Mouse (Mus musculus) liver, embryonic 15.5 days (tissue): ENCODE data around the gene Rpl13a. TPM values are rescaled to one million over a fixed set of nuclear protein-coding genes. Genes with fewer than 3 reads are reported as not detected.

Experiments
- microRNA counts: library from miRNA; unstranded; fragments of <30 nt; microRNA quantifications from one replicate; lab custom pipeline; 2016
- microRNA-seq: library from miRNA; unstranded; fragments of <30 nt; microRNA quantifications from one replicate; pipeline ENCODE4, GENCODE M21; 2016
- polyA plus RNA-seq: library from polyadenylated mRNA; unstranded; fragments of >200 nt; fragmentation: Nextera tagmentation; extraction: Ambion mirVana; gene quantifications from 2 replicates; pipeline ENCODE4 v1.2.1, GENCODE M21; 2015

The Rpl13a gene
- polyA plus RNA-seq, 1 experiment from 2014 or later = 633 TPM

MicroRNAs within 50 kb of the gene (microRNA counts, 519-probe panel; counts per million panel counts)
- microRNA mmu-miR-150 (lab: Ali Mortazavi, UCI) = 2,730 counts per million, percentile 53 among the panel's probes with 10 or more counts

Small RNA genes within 50 kb of the gene (microRNA-seq; reads per million reads assigned to microRNA genes)
- gene Mir150 (27.1 reads per million, percentile 40 among the genes with 10 or more reads in this experiment), gene Mir5121 (56.3 reads per million, percentile 47 among the genes with 10 or more reads in this experiment), gene Mir7055 (not detected)

Other genes starting within 250 kb of the Rpl13a start
- gene Med25, start 236.0 kb downstream of the Rpl13a start, polyA plus RNA-seq = 46.8 and 56.2 TPM in 2 replicates
- gene Fuz, start 232.7 kb downstream of the Rpl13a start, polyA plus RNA-seq = 6.7 and 6.9 TPM in 2 replicates
- gene Ap2a1, start 199.3 kb downstream of the Rpl13a start, polyA plus RNA-seq = 69.1 and 70.9 TPM in 2 replicates
- 0.08 TPM in 1 of 2 replicates, not detected in the other for gene Tsks, start 185.6 kb downstream of the Rpl13a start, polyA plus RNA-seq
- gene Cpt1c, start 153.9 kb downstream of the Rpl13a start, polyA plus RNA-seq = 1.5 and 1.6 TPM in 2 replicates
- gene Prmt1, start 142.2 kb downstream of the Rpl13a start, polyA plus RNA-seq = 111 and 114 TPM in 2 replicates
- 39.4 and 47.2 TPM in 2 replicates for gene Irf3, start 131.1 kb downstream of the Rpl13a start, polyA plus RNA-seq
- gene Bcl2l12, start 130.0 kb downstream of the Rpl13a start, polyA plus RNA-seq = 12.3 and 13.7 TPM in 2 replicates
- 10.4 and 11.9 TPM in 2 replicates for gene Scaf1, start 112.4 kb downstream of the Rpl13a start, polyA plus RNA-seq
- gene Rras, start 110.8 kb downstream of the Rpl13a start, polyA plus RNA-seq = 20.8 and 23.6 TPM in 2 replicates
- 2.1 and 2.3 TPM in 2 replicates for gene Prr12, start 75.9 kb downstream of the Rpl13a start, polyA plus RNA-seq
- 25.9 and 27.4 TPM in 2 replicates for gene Nosip, start 66.3 kb downstream of the Rpl13a start, polyA plus RNA-seq
- 8.5 and 9.0 TPM in 2 replicates for gene Prrg2, start 66.1 kb downstream of the Rpl13a start, polyA plus RNA-seq
- 26.3 and 26.6 TPM in 2 replicates for gene Rcn3, start 36.5 kb downstream of the Rpl13a start, polyA plus RNA-seq
- 43.6 and 51.2 TPM in 2 replicates for gene Fcgrt, start 24.9 kb downstream of the Rpl13a start, polyA plus RNA-seq
- 673 and 768 TPM in 2 replicates for gene Rps11, start 4.3 kb downstream of the Rpl13a start, polyA plus RNA-seq
- 0.10 TPM in 1 of 2 replicates, not detected in the other for gene Gm45713, start 7.5 kb upstream of the Rpl13a start, polyA plus RNA-seq
- gene Flt3l, start 7.7 kb upstream of the Rpl13a start, polyA plus RNA-seq = 3.4 and 3.7 TPM in 2 replicates
- 42.2 and 46.8 TPM in 2 replicates for gene Pih1d1, start 25.5 kb upstream of the Rpl13a start, polyA plus RNA-seq
- 31.4 and 32.6 TPM in 2 replicates for gene Aldh16a1, start 25.8 kb upstream of the Rpl13a start, polyA plus RNA-seq
- gene Slc17a7, start 35.2 kb upstream of the Rpl13a start, polyA plus RNA-seq = not detected in 2 replicates
- not detected in 2 replicates for gene Gfy, start 50.8 kb upstream of the Rpl13a start, polyA plus RNA-seq
- not detected in 2 replicates for gene Pth2, start 52.2 kb upstream of the Rpl13a start, polyA plus RNA-seq
- gene Ccdc155, start 76.1 kb upstream of the Rpl13a start, polyA plus RNA-seq = 0.07 and 0.13 TPM in 2 replicates
- gene Dkkl1, start 83.4 kb upstream of the Rpl13a start, polyA plus RNA-seq = 2.0 and 2.4 TPM in 2 replicates
- gene Tead2, start 87.0 kb upstream of the Rpl13a start, polyA plus RNA-seq = 6.6 and 7.0 TPM in 2 replicates
- 15.1 and 16.7 TPM in 2 replicates for gene Cd37, start 110.4 kb upstream of the Rpl13a start, polyA plus RNA-seq
- gene Slc6a16, start 112.3 kb upstream of the Rpl13a start, polyA plus RNA-seq = not detected in 2 replicates
- not detected in 2 replicates for gene Slc6a21, start 148.8 kb upstream of the Rpl13a start, polyA plus RNA-seq
- gene Trpm4, start 205.0 kb upstream of the Rpl13a start, polyA plus RNA-seq = 1.3 and 1.5 TPM in 2 replicates
- 0.31 and 0.54 TPM in 2 replicates for gene Hrc, start 206.5 kb upstream of the Rpl13a start, polyA plus RNA-seq
- gene Ppfia3, start 238.3 kb upstream of the Rpl13a start, polyA plus RNA-seq = 0.09 and 0.14 TPM in 2 replicates
- gene Lin7b, start 241.8 kb upstream of the Rpl13a start, polyA plus RNA-seq = not detected in 2 replicates